Mouse (Mus musculus): ENCODE measurements around the gene Gm20479.

Gene Gm20479

DNA sequence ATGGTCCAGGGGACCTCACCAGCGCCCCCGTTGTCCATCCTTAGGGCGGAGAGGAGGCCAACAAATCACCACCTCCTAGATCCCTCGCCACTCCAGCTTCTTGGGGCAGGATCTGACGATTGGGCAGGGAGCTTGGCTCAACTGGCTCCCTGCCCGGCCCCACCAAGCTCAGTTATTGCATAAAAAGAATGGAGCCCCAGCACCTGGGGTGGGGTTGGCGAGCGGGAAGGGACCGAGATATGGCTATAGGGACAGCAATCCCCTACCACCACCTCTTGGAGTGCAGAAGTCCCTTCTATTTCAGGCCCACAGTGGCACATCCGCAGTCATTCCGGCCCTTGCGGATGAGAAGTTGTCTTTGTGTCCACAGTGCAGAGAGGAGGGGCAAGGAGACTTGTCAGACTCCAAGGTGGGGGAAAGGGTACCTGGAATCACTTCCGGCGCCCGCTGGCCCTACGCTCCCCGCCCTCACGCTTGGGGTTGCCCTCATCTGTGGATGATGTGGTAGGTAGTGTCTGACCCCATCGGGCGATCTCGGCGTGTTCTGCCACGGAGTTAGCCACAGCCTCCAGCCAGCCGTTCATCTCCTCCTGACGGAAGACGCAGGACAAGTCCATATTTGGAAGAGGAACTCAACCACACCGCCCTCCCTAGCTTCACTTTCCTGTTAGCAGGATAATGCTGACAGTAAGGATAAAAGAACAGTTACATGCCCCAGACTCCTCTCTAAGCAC is at the start of gene Gm20479:
Gene Gm20479, minus strand, starts transcription at position 559 of the 734 bp plus-strand sequence.
- no peak for DNase-seq (ENCODE audit: low spot score)

DNA sequence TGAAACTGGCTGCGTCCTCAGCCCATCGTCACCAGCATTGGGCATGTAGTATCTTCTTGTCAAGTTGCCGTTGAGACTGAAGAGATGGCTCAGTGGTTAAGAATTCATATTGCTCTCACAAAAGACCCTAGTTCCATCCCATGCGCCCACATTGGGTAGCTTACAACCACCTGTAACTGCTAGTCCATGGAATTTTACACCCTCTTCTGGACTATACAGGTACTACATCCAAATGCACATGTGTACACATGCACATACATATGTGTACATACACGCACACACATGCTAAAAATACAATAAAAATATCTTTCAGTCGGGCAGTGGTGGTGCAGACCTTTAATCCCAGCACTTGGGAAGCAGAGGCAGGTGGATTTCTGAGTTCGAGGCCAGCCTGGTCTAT is 49.3 kb upstream of the Gm20479 start:
- DNase-seq (ENCODE audit: low spot score): no peak

DNA sequence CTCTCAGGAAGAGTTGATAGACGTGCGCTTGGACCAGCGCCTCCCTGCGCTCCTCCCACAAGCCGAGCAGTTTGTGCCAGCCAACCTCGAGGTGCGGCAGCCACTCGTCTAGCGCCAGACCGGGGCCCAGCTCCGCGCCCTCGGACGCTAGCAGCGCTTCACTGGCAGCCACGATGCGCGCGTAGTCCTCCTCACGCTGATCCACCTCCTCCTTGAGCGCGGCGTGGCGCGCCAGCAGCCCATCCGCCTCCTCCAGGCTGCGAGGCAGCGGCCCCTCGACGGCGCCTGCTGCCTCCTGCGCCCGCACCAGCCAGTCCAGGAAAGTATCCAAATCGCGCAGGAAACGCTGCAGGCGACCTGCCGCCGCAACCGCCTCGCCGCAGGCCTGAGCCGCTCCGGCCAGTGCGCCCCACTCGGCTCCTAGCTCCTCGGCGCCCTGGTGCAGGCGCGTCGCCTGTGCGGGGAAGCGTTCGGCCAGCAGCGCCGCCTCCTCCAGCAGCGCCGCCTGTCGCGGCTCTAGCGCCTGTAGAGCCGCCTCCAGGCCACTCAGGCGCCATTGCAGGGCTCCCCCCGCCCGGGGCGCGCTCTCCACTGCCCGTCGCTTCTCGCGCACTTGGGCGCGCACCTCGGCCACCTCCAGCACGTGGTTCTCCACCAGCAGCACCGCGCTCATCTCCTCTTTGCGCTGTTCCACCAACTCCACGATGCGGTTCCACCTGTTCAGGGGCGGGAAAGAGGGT is 47.2 kb upstream of the Gm20479 start:
- DNase-seq (ENCODE audit: low spot score): no peak

- peak; percentile 85 for DNase-seq (ENCODE audit: low spot score)
These were observed 45.5 kb upstream of the Gm20479 start for GRCm38 (mm10) chr7:27402675-27403074.

GRCm38 (mm10) chr7:27400545-27400944 is 43.3 kb upstream of the Gm20479 start:
- no peak for DNase-seq (ENCODE audit: low spot score)

DNA sequence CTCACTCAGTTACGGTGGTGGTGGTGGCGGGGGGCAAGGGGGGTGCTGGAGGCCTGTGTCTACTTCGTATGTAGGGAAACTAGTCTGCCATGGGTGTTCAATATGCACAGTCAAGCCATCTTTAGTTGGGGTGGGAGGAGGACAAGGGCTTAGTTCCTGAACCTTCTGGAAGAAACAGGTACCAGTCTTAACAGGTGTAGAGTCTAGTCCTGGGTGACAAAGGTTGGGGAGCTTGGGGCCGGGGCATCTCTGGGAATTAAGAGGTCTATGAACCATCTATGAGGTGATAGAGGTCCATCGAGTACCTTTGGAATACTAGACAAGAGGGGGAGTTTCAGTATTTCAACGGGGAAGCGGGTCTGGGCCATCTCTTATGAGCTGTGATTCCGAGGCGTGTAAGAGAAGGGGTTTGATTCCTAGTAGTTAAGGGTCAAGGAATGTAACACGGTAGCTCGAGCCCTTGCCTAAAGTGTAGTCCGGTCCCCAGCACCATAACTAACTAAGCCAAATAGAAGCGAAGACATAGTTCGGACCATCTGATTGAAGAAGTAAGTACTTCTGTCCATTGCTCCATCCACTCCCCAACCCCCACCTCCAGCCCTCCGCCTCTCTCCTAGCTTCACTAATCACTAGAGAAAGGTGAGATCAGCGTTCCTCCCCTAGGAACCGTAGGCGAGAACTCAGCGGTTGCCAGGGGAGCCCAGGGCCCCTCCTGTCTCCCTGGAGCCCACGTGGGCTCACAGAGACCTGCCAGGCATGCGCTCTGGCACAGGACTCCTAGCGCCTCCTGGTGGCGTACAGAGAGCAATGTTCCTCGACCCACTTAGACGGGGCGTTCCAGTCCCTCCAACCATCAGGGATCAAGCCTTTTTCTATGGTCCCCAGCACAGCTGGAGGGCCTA is 40.1 kb upstream of the Gm20479 start:
- peak; percentile 72 for DNase-seq (ENCODE audit: low spot score)

GRCm38 (mm10) chr7:27396184-27397047 is 39.2 kb upstream of the Gm20479 start:
- peak; percentile 75 for DNase-seq (ENCODE audit: low spot score)

DNA sequence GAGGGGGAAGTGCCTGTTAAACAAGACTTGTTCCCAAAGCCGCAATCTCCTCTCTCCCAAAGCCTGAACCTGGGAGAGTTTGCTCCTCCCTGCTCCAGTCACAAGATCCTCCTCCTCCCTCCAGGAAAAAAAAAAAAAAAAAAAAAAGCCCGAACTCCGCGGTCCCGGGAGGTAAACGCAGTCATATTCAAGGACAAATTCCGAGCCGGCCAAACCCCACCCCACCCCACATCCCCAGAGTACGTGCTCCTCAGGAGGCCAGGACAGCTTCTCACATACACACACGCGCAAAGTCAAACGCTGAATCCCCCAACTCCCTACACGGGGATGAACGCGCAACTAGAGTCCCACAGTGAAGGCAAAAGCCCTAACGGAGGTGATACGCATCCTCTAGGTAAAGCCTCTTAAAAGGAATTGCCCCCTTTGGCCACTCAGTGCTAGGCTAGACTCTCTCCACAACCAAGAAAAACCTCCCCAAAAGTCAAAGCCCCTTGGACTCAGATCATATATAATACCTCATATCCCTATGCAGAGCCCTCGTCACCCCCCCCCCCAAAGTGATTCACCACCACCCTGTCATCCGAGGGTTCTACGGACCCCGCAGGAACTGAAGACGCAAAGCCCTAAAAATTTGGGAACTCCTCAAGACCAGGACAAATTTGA is 38.4 kb upstream of the Gm20479 start:
- no peak for DNase-seq (ENCODE audit: low spot score)

DNA sequence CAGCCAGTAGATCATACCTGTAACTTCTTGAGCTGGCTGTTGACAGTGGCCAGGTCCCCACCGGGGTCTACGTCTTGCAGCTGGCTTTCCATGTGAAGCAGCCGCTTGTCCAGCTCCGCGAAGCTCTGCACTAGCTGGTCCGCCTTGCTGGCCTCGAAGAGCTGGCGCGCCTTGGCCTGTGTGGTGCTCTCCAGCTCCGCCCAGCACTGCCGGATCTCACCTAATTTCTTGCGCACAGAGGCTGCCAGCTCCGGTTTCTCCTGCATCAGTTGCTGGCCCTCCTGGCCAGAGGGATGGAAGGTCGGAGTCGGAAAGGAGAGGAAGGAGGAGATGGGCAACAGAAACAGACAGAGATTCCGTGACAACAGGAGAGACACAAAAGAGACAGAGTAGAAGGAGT is 34.2 kb upstream of the Gm20479 start:
- no peak for DNase-seq (ENCODE audit: low spot score)

DNA sequence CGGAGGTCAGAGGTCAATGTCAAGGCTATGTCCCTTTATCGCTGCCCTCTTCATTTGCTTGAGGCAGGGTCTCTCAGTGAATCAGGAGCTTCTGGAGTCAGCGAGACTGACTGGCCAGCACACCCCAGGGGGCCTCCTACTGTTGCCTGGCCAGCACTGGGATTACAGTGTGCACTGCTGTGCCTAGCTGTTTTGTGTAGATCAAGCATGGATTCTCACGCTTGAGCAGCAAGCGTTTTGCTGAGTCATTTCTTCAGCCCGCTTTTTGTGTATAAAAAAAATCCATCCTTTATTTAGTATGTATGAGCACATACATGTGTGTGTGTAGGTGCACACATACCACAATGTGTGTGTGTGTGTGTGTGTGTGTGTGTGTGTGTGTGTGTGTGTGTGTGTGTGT is 32.0 kb upstream of the Gm20479 start:
- no peak for DNase-seq (ENCODE audit: low spot score)

GRCm38 (mm10) chr7:27384731-27385130 is 27.5 kb upstream of the Gm20479 start:
- DNase-seq (ENCODE audit: low spot score): peak; percentile 89

DNA sequence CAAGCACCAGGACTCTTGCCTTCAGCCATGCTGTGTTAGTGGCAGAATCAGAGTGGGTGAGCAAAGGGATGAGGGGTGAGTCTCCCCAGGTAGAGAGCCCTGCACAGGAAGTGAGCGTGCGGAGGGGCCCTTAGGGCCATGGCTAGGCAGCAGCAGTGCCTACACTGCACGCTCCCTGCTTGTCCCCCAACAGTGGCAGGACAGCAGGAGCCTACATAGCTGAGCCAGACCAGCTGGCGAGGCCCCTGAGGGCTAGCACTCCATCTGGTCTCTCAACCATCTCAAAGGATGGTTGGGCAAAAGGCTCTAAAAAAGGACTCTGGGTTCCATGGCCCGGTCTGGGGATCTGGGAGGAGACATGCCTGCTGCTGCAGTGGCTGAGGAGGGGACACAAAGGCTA is 26.9 kb upstream of the Gm20479 start:
- no peak for DNase-seq (ENCODE audit: low spot score)

DNA sequence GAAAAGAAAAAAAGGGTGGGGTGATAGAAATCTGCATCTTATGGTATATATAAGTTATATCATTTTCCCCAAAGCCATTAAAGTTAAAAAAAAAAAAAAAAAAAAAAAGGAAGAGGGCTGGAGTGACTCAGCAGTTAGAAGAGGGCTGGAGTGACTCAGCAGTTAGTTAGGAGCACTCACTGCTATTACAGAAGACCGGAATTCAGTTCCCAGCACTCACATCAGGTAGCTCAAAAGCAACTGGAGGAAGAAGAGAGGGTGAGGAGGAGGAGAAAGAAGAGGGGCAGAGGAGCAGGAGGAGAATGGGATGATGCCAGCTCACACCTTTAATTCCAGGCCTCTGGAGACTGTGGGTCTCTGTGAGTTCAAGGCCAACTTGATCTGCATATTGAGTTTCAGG is 26.0 kb upstream of the Gm20479 start:
- no peak for DNase-seq (ENCODE audit: low spot score)

DNA sequence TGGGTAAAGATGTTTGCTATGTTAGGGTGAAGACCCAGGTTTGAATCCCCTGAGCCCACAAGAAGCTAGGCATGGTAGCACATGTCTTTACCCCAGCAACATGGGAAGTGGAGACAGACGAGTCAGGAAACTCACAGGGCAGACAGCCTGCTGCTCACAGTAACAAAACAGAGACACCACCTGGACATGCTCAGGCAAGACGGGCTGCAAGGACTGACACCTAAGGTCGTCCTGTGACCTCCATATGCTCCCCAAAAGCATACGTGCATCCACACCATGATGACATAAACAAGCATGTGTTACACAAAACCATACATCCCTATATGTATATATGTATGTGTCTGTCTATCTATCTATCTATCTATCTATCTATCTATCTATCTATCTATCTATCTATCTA is 24.3 kb upstream of the Gm20479 start:
- no peak for DNase-seq (ENCODE audit: low spot score)

GRCm38 (mm10) chr7:27381009-27381408 is 23.8 kb upstream of the Gm20479 start:
- DNase-seq (ENCODE audit: low spot score): no peak

GRCm38 (mm10) chr7:27379836-27380235 is 22.6 kb upstream of the Gm20479 start:
- DNase-seq (ENCODE audit: low spot score): no peak

DNA sequence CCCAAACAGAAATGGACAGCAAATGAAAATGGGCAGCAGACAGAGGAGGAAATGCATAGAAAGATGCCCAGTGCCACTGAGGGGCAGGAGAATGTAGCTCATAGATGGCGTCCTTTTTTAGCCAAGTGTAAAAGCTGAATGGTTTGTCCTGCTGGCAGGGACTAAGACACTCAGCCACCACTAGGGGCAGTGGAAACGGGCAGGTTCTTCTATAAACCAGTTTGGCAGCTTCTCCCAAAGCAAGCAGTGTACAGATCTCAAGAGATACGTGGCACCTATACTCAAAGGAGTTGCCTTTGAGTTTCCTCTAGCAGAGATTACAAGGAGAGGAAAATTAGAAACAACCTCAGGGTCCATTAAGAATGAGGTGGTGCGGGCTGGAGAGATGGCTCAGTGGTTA is 21.2 kb upstream of the Gm20479 start:
- no peak for DNase-seq (ENCODE audit: low spot score)

DNA sequence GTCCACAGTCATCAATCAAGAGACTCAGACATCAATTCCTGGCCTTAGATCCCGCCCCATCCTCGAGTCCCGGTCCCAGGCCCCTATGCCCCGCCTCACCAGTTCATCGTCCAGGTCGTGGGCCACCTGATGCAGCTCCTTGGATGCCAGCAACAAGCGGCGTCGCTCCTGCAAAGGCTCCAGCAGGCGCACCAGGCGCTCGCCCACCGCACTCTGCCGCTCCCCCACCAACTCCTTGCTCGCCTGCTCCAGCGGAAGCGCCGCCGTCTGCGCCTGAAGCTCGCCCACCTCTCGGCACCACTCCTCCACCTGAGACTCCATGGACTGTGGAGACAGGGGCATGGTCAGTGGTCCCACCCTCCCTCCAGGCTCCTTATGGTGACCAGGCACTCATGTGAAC is 18.1 kb upstream of the Gm20479 start:
- no peak for DNase-seq (ENCODE audit: low spot score)

GRCm38 (mm10) chr7:27371715-27372462 is 14.7 kb upstream of the Gm20479 start:
- no peak for DNase-seq (ENCODE audit: low spot score)

GRCm38 (mm10) chr7:27369111-27369510 is 11.9 kb upstream of the Gm20479 start:
- no peak for DNase-seq (ENCODE audit: low spot score)
